8 mouse cellular contexts compared by ENCODE assay signal in genomic region chr7:127016486-127016938, GRCm38 (mm10). TPM values are rescaled to one million over a fixed set of nuclear protein-coding genes. Genes with fewer than 3 reads are reported as not detected.
DNase-seq lines count a peak whose midpoint lies in the region; ATAC-seq lines count a peak whose summit lies in the region.

No protein-coding gene starts in this region.

- H3K9ac ChIP-seq in kidney, embryonic 14.5 days (ENCODE audit: low read depth, low read length) = peak overlapping the region; percentile 70
- H3K9ac ChIP-seq in embryonic facial prominence, embryonic 15.5 days = peak overlapping the region; percentile 67
- peak overlapping the region; percentile 83 for H3K9ac ChIP-seq in intestine, embryonic 16.5 days (ENCODE audit: low read depth, low read length)
- peak overlapping the region; percentile 85 for H3K9ac ChIP-seq in midbrain, embryonic 11.5 days (ENCODE audit: low read length)

- peak overlapping the region; percentile 53 for H3K4me3 ChIP-seq in kidney, embryonic 14.5 days (ENCODE audit: low read length)
- peak overlapping the region; percentile 66 for H3K4me3 ChIP-seq in embryonic facial prominence, embryonic 15.5 days (replicated peaks)
- peak overlapping the region; percentile 66 for H3K4me3 ChIP-seq in intestine, embryonic 16.5 days (ENCODE audit: low read length)
- H3K4me3 ChIP-seq in midbrain, embryonic 11.5 days (ENCODE audit: low read depth, low read length) = peak overlapping the region; percentile 80

- peaks cover 17% of the 10 kb centered on the region for H3K36me3 ChIP-seq in kidney, embryonic 14.5 days (ENCODE audit: control insufficient read depth, insufficient read depth, low read length)
- H3K36me3 ChIP-seq in embryonic facial prominence, embryonic 15.5 days = peaks cover 36% of the 10 kb centered on the region
- peaks cover 8% of the 10 kb centered on the region; the same call in 1 of the 2 replicates for H3K36me3 ChIP-seq in intestine, embryonic 16.5 days (ENCODE audit: control insufficient read depth, insufficient read depth, low read length)
- H3K36me3 ChIP-seq in midbrain, embryonic 11.5 days (ENCODE audit: control insufficient read depth, insufficient read depth, low read length) = 0 out of 2 replicates have a peak, but pooled peaks cover 4% of the 10 kb centered on the region

- DNase-seq in kidney, postnatal 10 days = no peak
- DNase-seq in ZHBTc4 (ENCODE audit: low read depth, low spot score) = peak; percentile 52
- no peak for DNase-seq in midbrain, embryonic 11.5 days (ENCODE audit: low spot score, missing footprints)
- DNase-seq in T-cell, adult 2 months (ENCODE audit: low spot score) = no peak
- DNase-seq in spleen, postnatal 14 days (ENCODE audit: low spot score in 2 of 2) = no peak

- H3K9me3 ChIP-seq in kidney, embryonic 14.5 days (ENCODE audit: control insufficient read depth, low read length) = no peaks in the 10 kb centered on the region
- no peaks in the 10 kb centered on the region for H3K9me3 ChIP-seq in embryonic facial prominence, embryonic 15.5 days (replicated peaks)
- no peaks in the 10 kb centered on the region for H3K9me3 ChIP-seq in intestine, embryonic 16.5 days (ENCODE audit: control insufficient read depth, low read length)
- H3K9me3 ChIP-seq in midbrain, embryonic 11.5 days (ENCODE audit: control insufficient read depth, low read length) = no peaks in the 10 kb centered on the region

- H3K27me3 ChIP-seq in kidney, embryonic 14.5 days (ENCODE audit: control insufficient read depth, insufficient read depth, low read length) = no peaks in the 10 kb centered on the region
- no peaks in the 10 kb centered on the region for H3K27me3 ChIP-seq in embryonic facial prominence, embryonic 15.5 days
- no peaks in the 10 kb centered on the region for H3K27me3 ChIP-seq in intestine, embryonic 16.5 days (replicated peaks; ENCODE audit: control insufficient read depth, insufficient read depth, low read length)
- H3K27me3 ChIP-seq in midbrain, embryonic 11.5 days (ENCODE audit: control insufficient read depth, insufficient read depth, low read length) = no peaks in the 10 kb centered on the region

- peak overlapping the region; percentile 82 for H3K27ac ChIP-seq in kidney, embryonic 14.5 days (ENCODE audit: low read depth, low read length)
- H3K27ac ChIP-seq in embryonic facial prominence, embryonic 15.5 days (replicated peaks) = peak overlapping the region; percentile 95
- H3K27ac ChIP-seq in intestine, embryonic 16.5 days (ENCODE audit: low read length) = peak overlapping the region; percentile 92
- peak overlapping the region; percentile 93 for H3K27ac ChIP-seq in midbrain, embryonic 11.5 days (ENCODE audit: low read depth, low read length)

- peak; percentile 18 for ATAC-seq in kidney, embryonic 14.5 days (ENCODE audit: low FRiP score, low TSS enrichment)
- no peak; the same call in 1 of the 2 replicates for ATAC-seq in embryonic facial prominence, embryonic 15.5 days (ENCODE audit: insufficient number of reproducible peaks, low FRiP score, low TSS enrichment, low read depth)
- peak; percentile 57 for ATAC-seq in intestine, embryonic 16.5 days
- ATAC-seq in midbrain, embryonic 11.5 days (ENCODE audit: low FRiP score) = peak; percentile 20

- H3K4me2 ChIP-seq in kidney, embryonic 14.5 days (replicated peaks; ENCODE audit: low read depth, low read length) = peak overlapping the region; percentile 75
- H3K4me2 ChIP-seq in embryonic facial prominence, embryonic 15.5 days (replicated peaks) = peak overlapping the region; percentile 89
- peak overlapping the region; percentile 55 for H3K4me2 ChIP-seq in intestine, embryonic 16.5 days (ENCODE audit: low read depth, low read length)
- peak overlapping the region; percentile 94 for H3K4me2 ChIP-seq in midbrain, embryonic 11.5 days

- under 1% methylated on average over 22 of the region's 22 CpGs for WGBS in kidney, embryonic 14.5 days
- WGBS in embryonic facial prominence, embryonic 15.5 days = under 1% methylated on average over 22 of the region's 22 CpGs
- under 1% methylated on average over 22 of the region's 22 CpGs for WGBS in intestine, embryonic 16.5 days
- 0% methylated on average over 22 of the region's 22 CpGs for WGBS in midbrain, embryonic 11.5 days

- peaks cover 49% of the 10 kb centered on the region for H3K4me1 ChIP-seq in kidney, embryonic 14.5 days (ENCODE audit: control insufficient read depth, insufficient read depth, low read length)
- peaks cover 67% of the 10 kb centered on the region for H3K4me1 ChIP-seq in embryonic facial prominence, embryonic 15.5 days
- peaks cover 54% of the 10 kb centered on the region for H3K4me1 ChIP-seq in intestine, embryonic 16.5 days (ENCODE audit: control insufficient read depth, insufficient read depth, low read length)
- peaks cover 31% of the 10 kb centered on the region for H3K4me1 ChIP-seq in midbrain, embryonic 11.5 days (ENCODE audit: control insufficient read depth, insufficient read depth, low read length)

RNA-seq across cellular contexts. Expression of gene Pagr1b, which starts 0.2 kb away (rescaled TPM):
- 0.31 and 0.38 TPM in 2 replicates for polyA plus RNA-seq in kidney, embryonic 14.5 days (2014; fragmentation: Nextera tagmentation; extraction: Ambion mirVana)
- polyA plus RNA-seq in embryonic facial prominence, embryonic 15.5 days (2015; fragmentation: Nextera tagmentation; extraction: Ambion mirVana) = 0.33 and 0.43 TPM in 2 replicates
- polyA plus RNA-seq in intestine, embryonic 16.5 days (2015; fragmentation: Nextera tagmentation; extraction: Ambion mirVana) = 0.78 and 2.5 TPM in 2 replicates
- not detected in 2 replicates for polyA plus RNA-seq in midbrain, embryonic 11.5 days (2014; fragmentation: Nextera tagmentation; extraction: Ambion mirVana)

RNA-seq across cellular contexts. Expression of gene Pagr1a, which starts 0.6 kb away (rescaled TPM):
- polyA plus RNA-seq in kidney, embryonic 14.5 days (2014; fragmentation: Nextera tagmentation; extraction: Ambion mirVana) = 41.3 and 89.2 TPM in 2 replicates
- polyA plus RNA-seq in embryonic facial prominence, embryonic 15.5 days (2015; fragmentation: Nextera tagmentation; extraction: Ambion mirVana) = 40.9 and 73.0 TPM in 2 replicates
- polyA plus RNA-seq in intestine, embryonic 16.5 days (2015; fragmentation: Nextera tagmentation; extraction: Ambion mirVana) = 69.8 and 82.7 TPM in 2 replicates
- 59.0 and 70.6 TPM in 2 replicates for polyA plus RNA-seq in midbrain, embryonic 11.5 days (2014; fragmentation: Nextera tagmentation; extraction: Ambion mirVana)

RNA-seq across cellular contexts. Expression of gene Mvp, which starts 2.1 kb away (rescaled TPM):
- polyA plus RNA-seq in kidney, embryonic 14.5 days (2014; fragmentation: Nextera tagmentation; extraction: Ambion mirVana) = 7.7 and 9.7 TPM in 2 replicates
- 12.0 and 12.5 TPM in 2 replicates for polyA plus RNA-seq in embryonic facial prominence, embryonic 15.5 days (2015; fragmentation: Nextera tagmentation; extraction: Ambion mirVana)
- polyA plus RNA-seq in intestine, embryonic 16.5 days (2015; fragmentation: Nextera tagmentation; extraction: Ambion mirVana) = 73.7 and 84.9 TPM in 2 replicates
- 2.8 and 3.0 TPM in 2 replicates for polyA plus RNA-seq in midbrain, embryonic 11.5 days (2014; fragmentation: Nextera tagmentation; extraction: Ambion mirVana)

RNA-seq across cellular contexts. Expression of gene Gm42742, which starts 4.4 kb away (rescaled TPM):
- 21.8 and 65.4 TPM in 2 replicates for polyA plus RNA-seq in kidney, embryonic 14.5 days (2014; fragmentation: Nextera tagmentation; extraction: Ambion mirVana)
- polyA plus RNA-seq in embryonic facial prominence, embryonic 15.5 days (2015; fragmentation: Nextera tagmentation; extraction: Ambion mirVana) = 55.0 and 78.2 TPM in 2 replicates
- polyA plus RNA-seq in intestine, embryonic 16.5 days (2015; fragmentation: Nextera tagmentation; extraction: Ambion mirVana) = 21.9 and 23.5 TPM in 2 replicates
- 58.8 and 68.8 TPM in 2 replicates for polyA plus RNA-seq in midbrain, embryonic 11.5 days (2014; fragmentation: Nextera tagmentation; extraction: Ambion mirVana)

RNA-seq across cellular contexts. Expression of gene Prrt2, which starts 4.5 kb away (rescaled TPM):
- 4.1 and 9.6 TPM in 2 replicates for polyA plus RNA-seq in kidney, embryonic 14.5 days (2014; fragmentation: Nextera tagmentation; extraction: Ambion mirVana)
- 18.9 and 21.9 TPM in 2 replicates for polyA plus RNA-seq in embryonic facial prominence, embryonic 15.5 days (2015; fragmentation: Nextera tagmentation; extraction: Ambion mirVana)
- 2.9 and 3.8 TPM in 2 replicates for polyA plus RNA-seq in intestine, embryonic 16.5 days (2015; fragmentation: Nextera tagmentation; extraction: Ambion mirVana)
- 2.6 and 4.0 TPM in 2 replicates for polyA plus RNA-seq in midbrain, embryonic 11.5 days (2014; fragmentation: Nextera tagmentation; extraction: Ambion mirVana)
